Mouse (Mus musculus) embryo, embryonic 9.5 days (tissue): Measurements from ENCODE around the gene Arhgap24.

Experiments used
- DNase-seq: peaks from one replicate; pipeline ENCODE4 v3.0.0-alpha.2; 2017; ENCODE audit errors: extremely low spot score

Arhgap24 gene

DNA sequence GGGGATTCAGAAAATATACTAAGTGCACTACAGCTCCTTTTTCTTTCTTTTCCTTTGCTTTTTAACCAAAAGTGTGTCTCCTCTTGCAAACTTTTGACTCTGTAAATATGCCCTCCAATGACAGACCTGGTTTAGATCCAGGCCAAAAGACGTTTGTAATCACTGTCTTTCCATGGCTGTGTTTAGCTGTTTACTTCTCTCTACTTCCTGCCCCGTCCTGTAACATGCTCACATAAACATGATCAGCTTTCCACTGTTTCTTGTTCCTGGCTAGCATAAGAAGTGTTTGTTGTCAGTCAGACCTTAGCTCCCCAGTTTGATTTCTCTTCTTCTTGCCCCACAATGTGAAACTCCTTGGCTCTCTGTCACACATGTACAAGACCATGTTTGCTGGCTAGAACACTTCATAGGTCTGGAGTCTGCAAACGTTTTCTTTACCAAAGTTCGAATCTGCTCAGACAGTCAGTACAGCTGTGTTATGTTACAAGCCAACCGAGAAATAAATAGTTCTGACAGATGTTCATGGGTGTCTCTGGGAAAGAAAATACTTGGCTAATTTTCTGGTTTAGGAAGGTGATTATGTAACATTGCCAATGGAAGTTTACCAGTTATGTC lies 189.6 kb downstream of the Arhgap24 start:
- no peak for DNase-seq

DNA sequence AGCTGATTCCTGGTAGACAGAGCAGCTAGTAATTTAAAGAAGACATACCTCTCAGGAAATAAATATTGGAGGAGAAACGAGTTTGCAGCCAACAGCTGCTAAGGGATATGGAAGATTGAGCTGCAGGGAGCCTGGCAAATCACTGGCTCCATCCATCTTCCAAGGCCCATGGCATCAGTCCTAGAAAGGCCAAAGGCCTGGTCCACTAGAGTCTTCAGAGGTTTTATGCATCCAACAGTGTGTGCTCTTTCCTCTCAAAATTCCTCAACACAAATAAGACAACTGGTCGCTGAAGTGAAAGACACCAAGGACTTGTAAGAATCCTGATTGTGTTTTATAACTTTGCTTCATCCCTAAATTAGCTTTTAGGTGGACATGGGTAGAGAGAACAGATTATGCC lies 194.1 kb downstream of the Arhgap24 start:
- no peak for DNase-seq

DNA sequence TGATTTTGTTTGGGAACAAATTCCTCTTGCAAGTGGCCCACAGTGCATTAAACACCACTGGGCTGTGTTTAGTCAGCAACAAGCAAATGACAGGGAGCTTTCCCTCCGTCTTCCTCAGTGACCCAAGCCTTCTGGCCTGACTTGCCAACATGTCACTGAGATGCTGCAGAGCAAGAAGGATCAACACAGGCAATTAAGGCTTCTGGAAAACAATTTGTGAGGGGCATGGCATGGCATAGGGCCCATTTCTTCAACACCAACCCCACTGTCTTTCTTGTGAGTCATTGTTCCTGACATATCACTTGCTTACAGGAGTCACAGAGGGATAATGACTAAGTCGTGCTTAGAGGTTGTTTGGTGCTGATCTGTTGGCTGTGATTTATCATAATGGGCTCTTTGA lies 196.0 kb downstream of the Arhgap24 start:
- no peak for DNase-seq

DNA sequence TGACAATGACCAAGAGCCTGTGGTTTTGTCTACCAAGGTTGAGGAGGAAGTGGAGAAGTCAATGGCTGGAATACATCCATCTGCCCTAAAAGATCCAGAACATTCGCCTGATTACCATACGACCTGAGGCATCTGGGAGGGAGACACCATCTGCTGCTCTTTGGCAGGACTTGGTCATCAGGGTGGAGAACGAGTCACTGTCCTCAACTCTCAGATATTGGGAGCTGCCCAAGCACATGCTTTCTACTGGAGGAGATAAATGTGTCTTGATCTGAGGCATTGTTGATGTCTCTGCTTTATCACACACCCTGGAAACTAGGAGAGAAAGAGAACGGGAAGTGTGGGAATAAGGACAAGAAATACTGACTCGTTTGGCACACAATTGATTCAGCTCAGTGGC lies 206.5 kb downstream of the Arhgap24 start:
- no peak for DNase-seq

DNA sequence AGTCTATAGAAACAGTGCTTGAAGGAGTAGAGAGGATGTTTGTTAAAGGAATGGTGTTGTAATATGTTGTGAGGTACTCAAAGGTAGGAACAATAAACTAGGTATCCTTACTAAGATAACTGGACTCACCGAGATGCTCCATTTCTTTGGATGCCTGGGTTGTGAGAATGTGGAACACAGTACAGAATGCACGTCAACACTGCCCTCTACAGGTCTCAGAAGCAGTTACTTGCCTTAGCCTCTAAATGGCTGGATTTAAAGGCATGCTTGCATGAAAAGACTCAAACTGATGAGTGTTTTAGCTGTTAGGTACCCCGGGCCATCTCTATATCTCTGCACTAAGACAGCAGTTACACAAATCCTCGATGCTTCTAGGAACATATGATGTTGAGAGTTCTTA lies 211.3 kb downstream of the Arhgap24 start:
- peak; percentile 43 for DNase-seq

DNA sequence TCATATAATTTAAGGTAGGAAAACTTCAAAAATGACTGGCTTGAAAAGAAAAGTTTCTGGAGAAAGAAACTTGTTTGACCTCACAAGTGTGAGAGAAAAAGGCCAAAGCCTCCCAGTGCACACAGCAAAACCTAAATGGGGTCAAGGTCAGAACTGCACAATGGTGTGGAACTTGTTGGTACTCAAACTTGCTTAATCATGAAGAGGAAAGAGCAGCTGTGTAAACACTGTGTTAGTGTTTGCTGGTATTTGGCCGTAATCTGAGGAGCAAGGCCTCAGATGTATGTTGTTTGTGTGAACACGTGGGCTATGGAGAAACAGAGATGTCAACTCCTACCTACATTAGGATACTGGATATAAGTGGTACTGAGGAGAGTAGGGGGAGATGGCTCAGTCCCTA lies 212.0 kb downstream of the Arhgap24 start:
- DNase-seq, result no peak

DNA sequence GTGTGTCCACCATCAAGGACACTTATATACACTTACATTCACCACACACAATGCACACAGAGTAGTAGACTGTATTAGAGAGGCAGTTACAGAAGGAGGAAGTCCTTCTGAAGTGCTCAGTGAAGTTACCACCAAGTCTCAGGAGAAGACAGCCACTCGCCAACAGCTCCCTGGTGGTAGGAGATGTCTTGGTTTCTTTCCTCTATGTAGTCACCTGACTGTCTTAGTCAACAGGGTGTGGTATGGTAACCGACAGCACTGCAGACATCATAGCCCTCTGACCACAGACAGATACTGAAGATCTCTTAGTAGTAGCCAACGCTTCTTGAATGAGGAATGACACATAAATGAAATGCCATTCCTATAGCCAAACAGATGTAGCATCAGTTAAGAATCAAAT lies 212.7 kb downstream of the Arhgap24 start:
- no peak for DNase-seq

DNA sequence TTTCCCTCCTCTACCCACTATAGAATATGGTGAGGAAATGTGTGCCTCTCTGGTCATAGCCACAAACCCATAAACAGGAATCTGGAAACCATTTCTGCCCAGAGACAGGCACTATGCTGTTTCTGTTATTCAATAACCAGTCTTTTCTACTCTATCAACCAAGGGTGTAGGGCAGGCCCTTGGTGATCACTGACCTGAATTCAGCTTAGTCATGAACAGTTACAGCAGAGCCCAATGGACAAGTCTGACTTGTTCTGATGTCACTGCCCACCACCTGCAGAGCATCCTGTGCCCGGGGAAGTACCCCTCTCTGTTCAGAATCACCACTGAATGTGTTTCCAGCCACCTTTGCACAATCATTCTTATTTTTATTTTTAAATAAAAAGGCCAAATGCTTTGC lies 216.6 kb downstream of the Arhgap24 start:
- no peak for DNase-seq

DNA sequence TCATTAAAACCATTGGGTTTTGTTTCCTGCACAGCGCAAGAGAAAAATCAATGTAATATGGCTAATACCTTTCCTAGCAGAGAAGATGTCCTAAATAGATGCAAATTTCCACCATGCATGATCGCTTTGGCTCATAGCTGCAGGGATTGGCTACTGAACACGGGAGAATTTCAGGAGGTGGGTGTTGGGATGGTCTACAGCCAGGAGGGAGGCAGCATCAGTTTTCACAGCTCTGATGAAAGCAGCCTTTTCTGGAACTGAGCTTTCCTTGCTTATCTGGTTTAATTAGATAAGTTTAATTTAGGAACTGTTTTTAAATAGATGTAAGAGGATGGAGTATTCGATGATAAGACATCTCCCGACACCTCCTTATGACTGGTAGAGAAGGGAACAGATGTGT lies 217.2 kb downstream of the Arhgap24 start:
- no peak for DNase-seq

DNA sequence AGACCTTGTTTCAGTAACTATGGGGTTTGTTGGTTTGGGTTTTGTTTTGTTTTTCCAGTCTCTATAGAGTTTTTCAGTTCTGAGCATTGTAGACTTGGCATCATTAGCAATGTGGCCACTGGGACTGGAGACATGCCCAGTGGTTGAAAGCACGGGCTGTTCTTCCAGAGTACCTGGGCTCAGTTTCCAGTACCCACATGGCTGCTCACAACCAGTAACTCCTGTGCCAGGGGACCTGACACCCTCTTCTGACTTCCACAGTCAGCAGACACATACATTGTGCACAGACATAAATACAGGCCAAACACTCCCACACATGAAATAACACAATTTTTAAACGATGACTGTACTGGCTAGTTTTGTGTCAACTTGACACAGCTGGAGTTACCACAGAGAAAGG lies 217.7 kb downstream of the Arhgap24 start:
- no peak for DNase-seq

DNA sequence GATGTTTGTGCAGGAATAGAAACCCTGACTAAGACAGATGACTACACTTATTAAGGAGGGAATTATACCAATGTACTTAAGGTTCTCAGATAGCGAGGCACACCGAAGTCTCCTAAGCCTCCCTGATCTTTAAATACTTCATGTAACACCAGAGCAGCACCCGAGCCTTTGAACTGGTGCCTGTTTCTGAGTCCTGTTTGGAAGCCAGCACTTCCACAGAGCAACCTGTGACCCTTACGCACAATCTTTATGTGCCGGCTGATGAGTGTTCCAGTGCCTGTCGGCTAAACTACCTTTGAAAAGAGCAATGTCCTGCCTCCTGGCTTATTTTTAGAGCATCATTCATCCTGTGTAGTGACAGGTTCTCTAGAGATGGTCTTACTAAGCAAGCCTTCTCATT lies 221.4 kb downstream of the Arhgap24 start:
- no peak for DNase-seq

DNA sequence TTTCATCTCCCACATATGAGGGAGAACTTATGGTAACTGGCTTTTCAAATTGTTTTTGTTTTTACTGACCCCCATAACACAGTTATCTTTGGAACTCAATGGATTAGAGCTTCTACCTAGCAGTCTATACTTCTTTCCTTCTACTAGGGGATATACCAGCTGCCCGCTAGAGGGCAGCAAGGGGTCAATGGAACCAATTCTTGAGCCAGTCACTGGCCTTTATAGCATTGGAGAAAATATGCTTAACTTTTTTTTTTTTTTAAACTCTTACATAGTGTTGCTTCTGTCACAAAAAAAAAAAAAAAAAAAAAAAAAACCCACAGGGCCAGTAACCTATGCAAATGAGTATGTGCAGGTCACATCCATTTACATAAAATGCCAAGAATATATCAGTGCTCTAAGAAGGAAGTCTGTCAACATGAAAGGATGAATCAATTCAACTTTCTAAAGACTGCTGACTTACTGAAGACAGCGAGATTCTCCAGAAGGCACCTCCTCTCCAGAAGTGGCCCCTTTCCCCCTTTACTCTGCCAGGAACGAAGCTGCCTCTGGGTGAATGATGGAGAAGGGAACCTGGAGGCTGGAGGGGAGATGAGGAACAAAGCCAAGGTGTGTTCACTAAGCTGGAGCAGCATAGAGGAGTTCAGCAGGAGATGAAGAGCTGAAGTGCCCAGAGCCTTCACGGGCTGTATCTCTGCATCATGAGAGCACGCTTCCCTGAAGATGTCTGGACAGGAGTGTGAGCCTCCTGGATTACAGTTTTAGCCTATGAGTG lies 222.3 kb downstream of the Arhgap24 start:
- DNase-seq, result peak; percentile 54

DNA sequence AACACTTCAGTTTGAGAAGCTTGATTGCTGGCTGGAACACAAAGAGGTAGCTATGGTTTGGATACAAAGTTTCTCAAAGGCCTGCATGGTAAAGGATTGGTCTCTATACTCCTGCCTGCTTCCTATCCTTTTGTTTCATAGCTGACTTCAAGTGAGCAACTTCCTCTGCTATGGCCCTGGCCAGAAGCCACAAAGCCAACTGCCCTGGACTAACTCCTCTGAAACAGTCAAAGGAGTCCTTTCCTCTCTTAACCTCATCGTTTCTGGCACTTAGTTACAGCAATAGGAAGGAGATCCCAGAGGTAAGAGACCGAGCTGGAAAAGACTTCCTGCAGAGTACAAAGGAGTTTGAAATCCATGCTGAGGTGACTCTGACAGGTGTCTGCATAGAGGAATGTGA lies 224.0 kb downstream of the Arhgap24 start:
- DNase-seq, result no peak

DNA sequence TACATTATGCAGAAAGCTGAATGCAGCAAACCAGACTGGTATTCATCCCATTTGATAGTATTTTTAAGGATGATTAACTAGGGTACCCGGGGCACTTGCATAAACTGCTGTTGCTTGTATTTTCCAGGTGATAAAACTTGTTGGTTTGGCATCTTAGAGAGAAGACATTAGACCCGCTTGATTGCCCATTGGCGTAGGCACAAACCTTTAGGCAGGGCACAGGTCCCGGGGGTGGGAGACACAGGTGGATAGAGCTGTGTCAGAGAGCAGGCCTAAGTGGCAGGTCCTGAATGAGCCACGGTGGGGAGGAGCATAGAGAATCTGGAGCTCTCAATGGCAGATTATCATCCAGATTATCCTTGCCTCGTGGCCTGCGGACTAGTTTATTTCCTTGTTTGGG lies 229.1 kb downstream of the Arhgap24 start:
- DNase-seq, result no peak

DNA sequence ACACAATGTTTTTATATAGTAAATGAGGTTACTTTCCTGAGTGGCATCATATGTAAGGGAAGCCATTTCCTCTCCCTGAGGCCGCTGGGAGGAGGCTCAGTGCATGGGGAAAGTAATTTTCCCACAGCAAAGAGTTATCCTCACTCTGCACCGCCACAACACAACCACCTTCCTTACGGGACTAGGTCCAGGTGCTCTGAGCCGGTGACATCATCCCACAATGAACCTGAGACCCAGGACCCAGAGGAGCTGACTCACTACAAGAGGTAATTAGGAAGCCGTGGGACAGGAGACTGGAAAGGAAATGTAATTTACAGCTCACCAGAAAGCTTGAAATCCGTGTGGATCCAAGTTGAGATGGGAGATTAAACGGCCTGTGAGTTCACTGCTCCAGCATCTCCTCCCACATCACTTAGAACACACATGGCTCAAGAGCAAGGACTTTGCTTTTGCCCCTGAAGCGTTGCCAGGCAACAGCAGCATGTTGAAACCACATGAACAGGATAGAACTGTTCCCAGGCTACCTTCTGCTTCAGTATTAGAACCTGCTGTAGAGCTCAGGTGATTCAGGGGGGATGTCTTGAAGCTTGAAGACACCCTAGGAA lies 238.3 kb downstream of the Arhgap24 start:
- DNase-seq, result no peak

DNA sequence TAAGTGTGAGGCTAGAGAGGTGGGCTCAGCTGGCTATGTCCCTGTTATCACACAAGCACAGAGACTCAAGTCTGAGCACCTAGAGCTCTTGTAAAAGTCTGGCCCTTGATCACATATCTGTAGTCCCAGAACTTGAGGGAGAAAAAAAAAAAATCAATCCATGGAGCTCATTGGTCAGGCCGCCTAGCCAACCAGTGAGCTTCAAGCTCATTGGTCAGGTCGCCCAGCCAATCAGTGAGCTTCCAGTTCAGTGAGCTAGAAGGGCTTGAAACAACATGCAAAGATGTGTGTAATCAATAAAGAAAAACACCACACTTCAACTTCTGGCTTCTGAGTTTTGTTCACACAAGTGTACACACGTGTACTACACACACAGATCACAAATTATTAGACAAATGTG lies 242.4 kb downstream of the Arhgap24 start:
- no peak for DNase-seq

DNA sequence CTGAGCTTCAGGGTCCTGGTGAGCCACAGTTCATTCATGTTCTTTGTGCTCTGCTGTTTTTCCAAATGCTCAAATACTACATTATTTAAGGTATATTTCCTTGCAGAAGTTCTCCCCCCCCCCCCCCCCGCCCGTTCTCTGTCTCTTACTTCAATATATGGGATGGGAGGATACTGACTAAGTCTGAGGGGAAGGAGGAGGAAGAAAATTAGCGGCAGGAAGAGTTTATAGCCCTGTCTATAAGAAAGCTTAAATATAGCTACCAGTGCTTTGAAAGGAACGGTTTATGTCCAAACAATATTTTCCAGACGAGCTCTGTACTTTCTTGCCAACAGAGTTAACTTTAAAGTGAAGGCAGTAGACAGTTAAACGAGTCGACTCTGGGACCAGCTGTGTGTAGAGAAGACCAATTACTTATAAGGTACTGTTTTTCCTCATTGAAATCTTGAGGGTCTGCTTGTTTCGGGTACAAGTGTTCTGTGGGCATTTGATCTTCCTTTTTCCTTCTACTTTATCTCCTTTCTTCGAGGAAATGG lies 243.7 kb downstream of the Arhgap24 start:
- DNase-seq, result no peak

DNA sequence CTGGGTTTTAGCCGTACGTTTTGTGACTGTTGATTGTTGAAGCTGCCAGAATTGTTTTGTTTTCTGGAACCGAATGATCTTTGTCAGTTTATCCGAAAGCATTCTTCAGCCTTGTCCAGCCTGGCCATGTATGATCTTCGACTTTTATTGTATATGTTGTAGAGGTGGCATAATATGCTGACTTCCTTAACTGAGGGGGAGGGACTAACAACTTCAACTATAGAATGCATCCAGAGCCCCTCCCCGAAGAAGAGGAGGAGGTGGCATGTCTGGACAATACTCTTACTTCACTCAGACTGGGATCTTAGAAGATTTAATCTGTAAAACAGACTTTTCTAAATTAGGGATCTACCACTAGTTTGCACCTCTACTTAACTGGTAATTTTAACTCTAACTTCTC lies 244.2 kb downstream of the Arhgap24 start:
- DNase-seq, result no peak

DNA sequence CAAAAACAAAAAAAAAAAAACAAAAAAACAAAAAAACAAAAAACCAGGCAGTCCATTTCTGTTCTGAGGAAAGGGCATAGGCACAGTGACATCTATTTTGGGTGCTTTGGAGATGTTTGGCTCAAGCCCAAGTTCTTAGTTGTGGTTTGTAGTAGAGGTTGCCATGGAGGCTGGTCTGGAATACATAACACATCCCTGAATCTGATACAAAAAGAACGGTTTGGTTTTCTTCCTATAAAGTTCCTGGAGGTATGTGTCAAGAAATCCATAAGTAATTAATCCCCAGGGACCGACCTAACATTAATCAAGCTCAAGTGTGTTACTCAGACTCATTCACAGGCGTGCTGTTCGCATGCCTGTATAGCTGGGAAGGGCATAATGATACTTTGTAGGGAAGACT lies 245.8 kb downstream of the Arhgap24 start:
- no peak for DNase-seq

DNA sequence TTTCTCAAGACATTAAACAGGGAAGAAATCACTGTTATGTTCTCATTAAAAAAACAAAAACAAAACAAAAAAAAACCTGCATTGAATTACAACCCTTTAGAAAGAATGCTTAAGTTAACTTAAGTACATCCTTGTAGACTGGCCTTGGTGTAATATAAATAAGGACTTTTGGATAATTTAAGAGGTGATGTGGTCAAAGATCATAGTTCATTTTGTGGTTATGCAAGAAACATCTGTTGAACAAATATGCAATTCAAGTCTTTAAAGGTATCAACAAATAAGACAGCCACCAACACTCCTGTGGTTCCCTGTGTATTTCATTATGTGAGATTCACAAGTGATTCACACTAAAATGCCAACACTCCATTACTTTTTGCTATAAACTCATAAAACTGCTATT lies 247.3 kb downstream of the Arhgap24 start:
- no peak for DNase-seq

DNA sequence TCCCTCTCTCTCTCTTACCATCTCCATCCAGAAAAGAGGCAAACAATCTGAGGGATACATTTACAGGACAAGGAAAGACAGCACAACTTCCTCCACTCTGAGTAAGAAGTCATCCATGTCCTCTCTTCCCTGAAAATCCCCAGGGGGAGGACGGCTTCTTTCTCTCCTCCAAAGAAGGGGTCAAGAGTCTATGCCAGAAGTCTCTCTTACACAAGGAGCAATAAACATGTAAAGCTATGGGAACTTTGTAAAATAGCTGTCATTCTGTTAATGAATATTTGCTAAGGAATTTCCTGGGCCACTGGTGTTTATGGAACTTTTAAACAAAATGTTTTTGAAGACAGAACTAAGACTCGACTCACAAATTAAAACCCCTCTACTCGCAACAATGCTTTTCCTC lies 248.3 kb downstream of the Arhgap24 start:
- no peak for DNase-seq

DNA sequence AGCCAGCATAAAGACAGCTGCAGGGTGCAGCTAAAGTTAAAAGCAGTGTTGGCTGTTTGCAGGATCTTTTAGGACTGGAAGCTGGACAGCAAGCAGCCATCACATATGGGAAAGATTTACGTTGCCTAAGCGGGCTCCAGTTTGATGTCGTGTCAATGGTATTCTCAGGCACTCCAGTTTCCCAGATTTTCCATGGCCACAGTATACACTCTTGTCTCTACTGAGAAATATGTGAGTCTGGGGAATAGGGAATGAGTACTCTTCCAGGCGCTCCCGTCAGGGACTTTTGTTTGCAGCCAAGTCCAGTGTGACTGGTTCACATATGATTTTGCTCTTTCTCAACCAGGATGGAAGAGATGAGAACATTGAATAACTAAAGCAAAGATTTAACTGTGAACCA lies 254.9 kb downstream of the Arhgap24 start:
- DNase-seq, result no peak
